Mouse (Mus musculus): ENCODE data around the gene Myl6b. TPM values are rescaled to one million over a fixed set of nuclear protein-coding genes. Genes with fewer than 3 reads are reported as not detected.

The Myl6b gene
- polyA plus RNA-seq, 1 experiment from 2014 or later, result 4.3 TPM

GRCm38 (mm10) chr10:128535624-128536265 lies 37.3 kb upstream of the Myl6b start:
- H3K9ac ChIP-seq, result 0 out of 2 replicates have a peak overlapping the region, but pooled peaks have one; percentile 29
- peak overlapping the region; percentile 41; the same call in 1 of the 2 replicates for H3K27ac ChIP-seq
- H3K4me1 ChIP-seq (replicated peaks), result peaks cover 10% of the 10 kb centered on the region
- peak overlapping the region; percentile 56 for H3K4me2 ChIP-seq
- no peaks in the 10 kb centered on the region for H3K9me3 ChIP-seq (replicated peaks)
- no peak for ATAC-seq (replicated peaks; ENCODE audit: insufficient number of reproducible peaks, insufficient read depth, low FRiP score, low read depth)
- no peaks in the 10 kb centered on the region for H3K27me3 ChIP-seq
- 68% methylated on average over 4 of the region's 4 CpGs for whole genome bisulfite sequencing
- H3K4me3 ChIP-seq, result peak overlapping the region; percentile 17
- no peaks in the 10 kb centered on the region for H3K36me3 ChIP-seq

GRCm38 (mm10) chr10:128535206-128535605 lies 36.7 kb upstream of the Myl6b start:
- Histone ChIP-seq H3K27me3 (no peaks in the 10 kb centered on the region), H3K9ac (no peak overlapping the region), H3K4me2 (no peak overlapping the region), H3K4me1 (replicated peaks) (peaks cover 10% of the 10 kb centered on the region), H3K9me3 (replicated peaks) (no peaks in the 10 kb centered on the region), H3K4me3 (no peak overlapping the region), H3K36me3 (no peaks in the 10 kb centered on the region), H3K27ac (no peak overlapping the region)
- 79% methylated on average over 2 of the region's 2 CpGs for WGBS
- no peak for ATAC-seq (replicated peaks; ENCODE audit: insufficient number of reproducible peaks, insufficient read depth, low FRiP score, low read depth)

- Histone ChIP-seq H3K4me2 (peak overlapping the region; percentile 93), H3K27me3 (no peaks in the 10 kb centered on the region), H3K4me3 (peak overlapping the region; percentile 80), H3K4me1 (replicated peaks) (peaks cover 15% of the 10 kb centered on the region), H3K9ac (peak overlapping the region; percentile 49), H3K27ac (peak overlapping the region; percentile 87), H3K36me3 (peaks cover 3% of the 10 kb centered on the region; the same call in 1 of the 2 replicates), H3K9me3 (replicated peaks) (no peaks in the 10 kb centered on the region)
- 29% methylated on average over 28 of the region's 28 CpGs for WGBS
- ATAC-seq (replicated peaks; ENCODE audit: insufficient number of reproducible peaks, insufficient read depth, low FRiP score, low read depth), result no peak
Observed at GRCm38 (mm10) chr10:128526366-128527356, 28.2 kb upstream of the Myl6b start.

DNA sequence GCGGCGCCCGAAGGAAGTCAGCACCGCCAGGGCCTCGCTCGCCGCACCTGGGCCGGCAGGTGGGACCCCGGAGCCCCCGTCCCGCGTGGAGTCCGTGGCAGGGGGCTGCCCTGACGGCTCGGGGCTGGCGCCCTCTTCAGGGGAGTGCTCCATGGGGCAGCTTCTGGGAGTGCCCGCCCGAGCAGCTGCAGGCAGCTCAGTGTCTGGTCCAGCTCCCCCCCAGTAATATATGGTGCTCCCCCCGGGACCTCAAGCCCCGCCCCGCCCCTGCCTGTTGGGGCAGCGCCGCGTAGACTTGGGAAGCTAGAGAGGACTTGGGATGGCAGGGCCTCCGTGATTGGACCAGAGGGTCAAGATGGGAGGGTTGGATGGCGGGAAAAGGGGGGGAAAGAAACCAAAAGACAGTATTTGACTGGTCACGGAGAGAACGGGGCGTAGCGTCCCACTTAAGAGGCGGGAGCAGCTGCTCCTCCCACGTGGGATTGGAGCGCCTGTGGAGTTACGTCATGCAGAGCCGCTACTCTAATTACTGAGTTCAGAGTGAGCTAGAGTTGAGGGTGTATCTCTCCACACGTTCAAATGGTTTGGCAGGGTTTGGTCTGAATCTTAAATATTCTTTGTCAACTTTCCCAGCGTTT lies 27.3 kb upstream of the Myl6b start, which contains the start of gene Esyt1:
Gene Esyt1, minus strand, starts transcription at position 201 of the 638 bp plus-strand sequence.
- Histone ChIP-seq H3K36me3 (peaks cover 11% of the 10 kb centered on the region; the same call in 1 of the 2 replicates), H3K4me1 (replicated peaks) (peaks cover 15% of the 10 kb centered on the region), H3K9ac (peak within 1 kb of the TSS; percentile 87), H3K27me3 (no peaks in the 10 kb centered on the region), H3K27ac (peak within 1 kb of the TSS; percentile 87), H3K4me2 (peak within 1 kb of the TSS; percentile 93), H3K9me3 (replicated peaks) (no peaks in the 10 kb centered on the region), H3K4me3 (peak within 1 kb of the TSS; percentile 80)
- under 1% methylated on average over 37 of the region's 37 CpGs for WGBS
- ATAC-seq (replicated peaks; ENCODE audit: insufficient number of reproducible peaks, insufficient read depth, low FRiP score, low read depth), result peak; percentile 96

DNA sequence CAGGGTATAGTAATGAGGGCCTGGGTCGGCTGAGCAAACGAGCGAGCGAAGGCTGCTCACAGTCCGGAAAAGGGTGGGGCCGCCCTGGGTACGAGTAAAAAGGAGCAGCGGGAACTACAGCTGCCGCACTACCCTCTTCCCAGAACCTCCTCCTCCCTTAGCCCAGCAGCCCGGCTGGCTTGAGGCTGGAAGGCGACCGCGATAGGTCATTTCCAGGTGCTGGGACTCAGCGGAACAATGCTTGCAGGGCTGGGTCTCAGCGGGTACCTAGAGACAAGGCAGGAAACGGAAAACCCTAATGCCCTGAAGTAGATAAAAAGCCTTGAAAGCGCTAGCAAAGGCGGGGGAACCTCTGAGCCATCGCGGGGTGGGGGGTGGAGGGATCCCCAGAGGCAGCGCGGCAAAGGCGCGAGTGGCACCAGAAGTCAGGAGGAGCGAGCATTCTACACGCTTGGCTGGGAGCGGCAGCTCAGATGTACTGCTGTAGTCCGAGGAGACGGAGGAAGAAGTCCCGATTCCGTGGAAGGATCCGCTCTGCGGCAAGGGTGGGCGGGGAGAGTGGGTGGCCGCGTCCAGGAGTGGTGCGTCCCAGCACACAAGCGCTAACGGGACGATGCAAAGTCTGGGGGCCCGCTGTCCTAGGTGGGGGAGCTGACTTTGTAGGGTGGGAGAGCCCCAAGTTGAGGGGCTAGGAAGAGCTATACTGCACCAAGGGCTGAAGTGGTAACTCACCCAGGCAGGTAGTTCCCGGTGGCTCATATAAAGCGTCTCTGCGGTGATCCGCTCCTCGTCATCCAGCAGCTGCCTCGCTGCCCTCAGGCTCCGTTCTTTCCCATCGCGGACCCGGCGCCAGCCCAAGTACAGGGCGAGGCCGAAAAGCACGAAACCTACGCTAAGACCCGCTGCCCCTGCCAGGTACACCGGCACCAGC lies 26.5 kb upstream of the Myl6b start:
- H3K4me3 ChIP-seq, result peak overlapping the region; percentile 80
- H3K9ac ChIP-seq, result peak overlapping the region; percentile 87
- peaks cover 17% of the 10 kb centered on the region; the same call in 1 of the 2 replicates for H3K36me3 ChIP-seq
- no peaks in the 10 kb centered on the region for H3K9me3 ChIP-seq (replicated peaks)
- peak overlapping the region; percentile 93 for H3K4me2 ChIP-seq
- under 1% methylated on average over 58 of the region's 58 CpGs for WGBS
- ATAC-seq (replicated peaks; ENCODE audit: insufficient number of reproducible peaks, insufficient read depth, low FRiP score, low read depth), result peak; percentile 18
- H3K4me1 ChIP-seq (replicated peaks), result peaks cover 15% of the 10 kb centered on the region
- no peaks in the 10 kb centered on the region for H3K27me3 ChIP-seq
- peak overlapping the region; percentile 87 for H3K27ac ChIP-seq

- H3K27me3 ChIP-seq, result no peaks in the 10 kb centered on the region
- H3K4me3 ChIP-seq, result peak overlapping the region; percentile 80
- no peak for ATAC-seq (replicated peaks; ENCODE audit: insufficient number of reproducible peaks, insufficient read depth, low FRiP score, low read depth)
- peak overlapping the region; percentile 93 for H3K4me2 ChIP-seq
- no peaks in the 10 kb centered on the region for H3K9me3 ChIP-seq (replicated peaks)
- peak overlapping the region; percentile 87 for H3K9ac ChIP-seq
- 29% methylated on average over 11 of the region's 11 CpGs for WGBS
- H3K27ac ChIP-seq, result peak overlapping the region; percentile 87
- H3K4me1 ChIP-seq (replicated peaks), result peaks cover 15% of the 10 kb centered on the region
- H3K36me3 ChIP-seq, result peaks cover 21% of the 10 kb centered on the region; the same call in 1 of the 2 replicates
Observed at GRCm38 (mm10) chr10:128524111-128524731, 25.7 kb upstream of the Myl6b start.

- Histone ChIP-seq H3K4me2 (no peak overlapping the region), H3K4me3 (no peak overlapping the region), H3K9ac (no peak overlapping the region), H3K36me3 (peaks cover 36% of the 10 kb centered on the region; the same call in 1 of the 2 replicates), H3K9me3 (replicated peaks) (no peaks in the 10 kb centered on the region), H3K4me1 (replicated peaks) (peaks cover 15% of the 10 kb centered on the region), H3K27ac (no peak overlapping the region), H3K27me3 (no peaks in the 10 kb centered on the region)
- 76% methylated on average over 6 of the region's 6 CpGs for WGBS
- ATAC-seq (replicated peaks; ENCODE audit: insufficient number of reproducible peaks, insufficient read depth, low FRiP score, low read depth), result no peak
Observed at GRCm38 (mm10) chr10:128522351-128522750, 23.9 kb upstream of the Myl6b start.

DNA sequence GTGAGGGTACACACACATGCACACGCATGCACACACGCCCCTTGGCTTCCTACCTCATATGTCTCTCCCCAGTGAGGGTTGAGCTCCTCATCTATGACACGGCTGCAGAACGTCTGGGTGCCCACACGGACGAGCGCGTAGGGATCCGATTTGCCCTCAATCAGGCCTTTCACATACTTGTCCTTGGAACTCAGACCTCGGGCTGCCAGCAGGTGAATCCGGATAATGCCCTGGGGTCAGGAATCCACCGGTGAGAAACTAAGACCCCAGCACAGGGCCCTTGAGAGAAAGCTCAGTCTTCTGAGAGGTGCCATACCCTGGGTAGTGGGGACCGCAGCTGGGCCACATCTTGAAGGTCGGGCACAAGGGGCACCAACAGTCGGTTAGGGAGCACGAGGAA lies 22.1 kb upstream of the Myl6b start:
- Histone ChIP-seq H3K27ac (no peak overlapping the region), H3K36me3 (peaks cover 52% of the 10 kb centered on the region; the same call in 1 of the 2 replicates), H3K4me3 (no peak overlapping the region), H3K9me3 (replicated peaks) (no peaks in the 10 kb centered on the region), H3K4me2 (no peak overlapping the region), H3K9ac (no peak overlapping the region), H3K4me1 (replicated peaks) (peaks cover 10% of the 10 kb centered on the region), H3K27me3 (no peaks in the 10 kb centered on the region)
- 87% methylated on average over 16 of the region's 16 CpGs for WGBS
- ATAC-seq (replicated peaks; ENCODE audit: insufficient number of reproducible peaks, insufficient read depth, low FRiP score, low read depth), result no peak

DNA sequence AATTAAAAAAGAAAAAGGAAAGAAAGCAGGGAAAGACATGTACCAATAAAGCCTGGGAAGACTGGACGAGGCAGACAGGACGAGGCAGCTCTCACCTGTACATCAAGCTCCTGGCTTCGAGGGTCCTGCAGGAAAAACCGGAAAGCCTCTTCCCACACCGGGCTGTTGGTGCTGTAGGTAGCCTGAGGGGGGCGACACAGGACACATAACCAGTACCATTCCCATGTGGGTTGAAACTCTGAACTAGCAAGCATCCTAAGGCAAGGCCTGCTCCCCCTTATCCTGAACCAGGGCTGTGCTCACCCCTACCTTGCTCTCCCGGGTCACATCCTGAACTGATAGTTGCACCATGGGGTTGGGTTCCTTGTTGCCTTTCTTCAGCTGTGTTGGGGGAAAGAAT lies 20.3 kb upstream of the Myl6b start:
- Histone ChIP-seq H3K4me3 (no peak overlapping the region), H3K9ac (no peak overlapping the region), H3K36me3 (peaks cover 60% of the 10 kb centered on the region), H3K27me3 (no peaks in the 10 kb centered on the region), H3K9me3 (replicated peaks) (no peaks in the 10 kb centered on the region), H3K4me2 (no peak overlapping the region), H3K27ac (no peak overlapping the region), H3K4me1 (replicated peaks) (0 out of 2 replicates have a peak, but pooled peaks cover under 1% of the 10 kb centered on the region)
- WGBS, result 82% methylated on average over 7 of the region's 7 CpGs
- no peak for ATAC-seq (replicated peaks; ENCODE audit: insufficient number of reproducible peaks, insufficient read depth, low FRiP score, low read depth)

DNA sequence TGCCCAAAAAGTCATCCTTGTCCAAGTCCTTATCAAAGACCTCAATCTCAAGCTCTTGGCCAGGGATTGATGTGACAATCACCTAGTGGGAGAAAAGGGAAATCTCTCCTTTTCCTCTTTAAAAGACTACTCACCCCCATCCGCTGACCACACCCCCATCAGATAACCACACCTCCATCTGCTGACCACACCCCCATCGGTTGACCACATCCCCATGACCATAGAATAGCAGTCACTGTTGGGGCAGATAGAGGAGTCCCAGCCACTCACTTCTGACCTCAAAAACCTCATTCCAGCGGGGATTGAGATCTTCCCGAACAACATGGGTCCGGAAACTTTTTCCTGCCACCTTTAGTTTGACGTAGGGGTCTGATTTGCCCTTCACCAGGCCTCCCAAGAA lies 18.2 kb upstream of the Myl6b start:
- Histone ChIP-seq H3K9me3 (replicated peaks) (no peaks in the 10 kb centered on the region), H3K36me3 (peaks cover 68% of the 10 kb centered on the region), H3K9ac (no peak overlapping the region), H3K27me3 (no peaks in the 10 kb centered on the region), H3K4me2 (no peak overlapping the region), H3K4me1 (replicated peaks) (no peaks in the 10 kb centered on the region), H3K4me3 (no peak overlapping the region), H3K27ac (no peak overlapping the region)
- 0 out of 2 replicates have a peak, but pooled peaks have one; percentile 44 for ATAC-seq (replicated peaks; ENCODE audit: insufficient number of reproducible peaks, insufficient read depth, low FRiP score, low read depth)
- 47% methylated on average over 6 of the region's 6 CpGs for WGBS
